Mouse (Mus musculus) forebrain, embryonic 14.5 days (tissue): ENCODE results near the gene Gm10487. TPM values are rescaled to one million over a fixed set of nuclear protein-coding genes. Genes with fewer than 3 reads are reported as not detected.
"Not testable (repeated sequence)": the region's sequence is repeated elsewhere in the genome, so short reads cannot be mapped to it uniquely, and the experiment has no call there.

Experiments used
- ATAC-seq: fragments of 200-750 bp; cut with Nextera tagmentation; 2 replicates; pipeline ENCODE4 v1.8.0; 2017; ENCODE audit warnings: mild to moderate bottlenecking, moderate library complexity
- DNase-seq: peaks from one replicate; pipeline ENCODE4 v3.0.0-alpha.2; 2015; ENCODE audit warnings: low spot score
- H3K27ac ChIP-seq: fragments of 300-500 bp; sonication (generic); 2 replicates; pipeline ENCODE4 v1.5.1; 2014; ENCODE audit warnings: low read depth, mild to moderate bottlenecking, control low read depth, low read length, moderate library complexity
- H3K27me3 ChIP-seq: fragments of 300-500 bp; sonication (generic); replicated peaks from 2 replicates; pipeline ENCODE4 v1.6.1; 2014; ENCODE audit warnings: low read length, control low read depth, mixed read lengths; ENCODE audit not compliant: control insufficient read depth, insufficient read depth
- H3K36me3 ChIP-seq: fragments of 300-500 bp; sonication (generic); 2 replicates; pipeline ENCODE4 v1.6.1; 2014; ENCODE audit warnings: low read length, control low read depth; ENCODE audit not compliant: control insufficient read depth, insufficient read depth
- H3K4me1 ChIP-seq: fragments of 300-500 bp; sonication (generic); 2 replicates; pipeline ENCODE4 v1.6.1; 2014; ENCODE audit warnings: antibody characterized with exemption, low read length, control low read depth; ENCODE audit not compliant: control insufficient read depth, insufficient read depth
- H3K4me2 ChIP-seq: fragments of 300-500 bp; sonication (generic); 2 replicates; pipeline ENCODE4 v1.6.1; 2014; ENCODE audit warnings: mild to moderate bottlenecking, control low read depth, low read length
- H3K4me3 ChIP-seq: fragments of 300-500 bp; sonication (generic); 2 replicates; pipeline ENCODE4 v1.5.1; 2014; ENCODE audit warnings: low read depth, low read length, control low read depth
- H3K9ac ChIP-seq: fragments of 300-500 bp; sonication (generic); 2 replicates; pipeline ENCODE4 v1.6.1; 2014; ENCODE audit warnings: mild to moderate bottlenecking, low read length, control low read depth, moderate library complexity
- H3K9me3 ChIP-seq: fragments of 300-500 bp; sonication (generic); replicated peaks from 2 replicates; pipeline ENCODE4 v1.6.1; 2016; ENCODE audit warnings: low read length, control low read depth, mixed read lengths; ENCODE audit not compliant: control insufficient read depth
- WGBS: fragments of 180-500 bp; shearing (Covaris S2); extraction: QIAGEN DNeasy Blood & Tissue Kit; methylation state at CpG from one replicate; pipeline ENCODE4 v1.1.7; 2014; 5-methylcytosine and 5-hydroxymethylcytosine counted together
- polyA plus RNA-seq: library from polyadenylated mRNA; unstranded; fragments of >200 nt; fragmentation: Nextera tagmentation; extraction: Ambion mirVana; gene quantifications from 2 replicates; pipeline ENCODE4 v1.2.1, GENCODE M21; 2014

The Gm10487 gene
- polyA plus RNA-seq, result not detected in 2 replicates

- no CpG with 5 or more reads among the region's 6 CpGs for WGBS
- H3K27me3 ChIP-seq, H3K4me1 ChIP-seq, ATAC-seq, H3K27ac ChIP-seq, H3K4me3 ChIP-seq, H3K9ac ChIP-seq, DNase-seq, H3K4me2 ChIP-seq, H3K36me3 ChIP-seq, H3K9me3 ChIP-seq: not testable (repeated sequence)
Measured at GRCm38 (mm10) chrX:30843369-30843768, at the start of gene Gm10487. Gm10487 (minus strand) TSS chrX:30843469.
